Mouse (Mus musculus): Measurements from ENCODE around the gene I830077J02Rik. TPM values are rescaled to one million over a fixed set of nuclear protein-coding genes. Genes with fewer than 3 reads are reported as not detected.
"Not testable (repeated sequence)": the region's sequence is repeated elsewhere in the genome, so short reads cannot be mapped to it uniquely, and the experiment has no call there.

Gene I830077J02Rik
- polyA plus RNA-seq, 1 experiment from 2014 or later: 11.3 TPM

- Histone ChIP-seq H3K36me3 (ENCODE audit: inconsistent target) (peaks cover 7% of the 10 kb centered on the region; the same call in 1 of the 2 replicates), H3K79me2 (ENCODE audit: inconsistent target) (peaks cover 36% of the 10 kb centered on the region; the same call in 1 of the 2 replicates), H3K27ac (peak overlapping the region; percentile 70; the same call in 1 of the 2 replicates), H3K4me3 (ENCODE audit: inconsistent target) (no peak overlapping the region)
- 3% methylated on average over 2 of the region's 2 CpGs for WGBS (ENCODE audit: missing documents)
Measured at GRCm38 (mm10) chr3:105931095-105931494, 1.4 kb downstream of the I830077J02Rik start.

- H3K36me3 ChIP-seq (ENCODE audit: inconsistent target): peaks cover 8% of the 10 kb centered on the region; the same call in 1 of the 2 replicates
- 62% methylated on average over 7 of the region's 7 CpGs for WGBS (ENCODE audit: missing documents)
- peaks cover 36% of the 10 kb centered on the region; the same call in 1 of the 2 replicates for H3K79me2 ChIP-seq (ENCODE audit: inconsistent target)
- H3K4me3 ChIP-seq (ENCODE audit: inconsistent target): no peak overlapping the region
- H3K27ac ChIP-seq: no peak overlapping the region
Measured at GRCm38 (mm10) chr3:105929821-105930220, 2.6 kb downstream of the I830077J02Rik start.

- Histone ChIP-seq H3K4me3 (ENCODE audit: inconsistent target) (no peak overlapping the region), H3K79me2 (ENCODE audit: inconsistent target) (peaks cover 36% of the 10 kb centered on the region; the same call in 1 of the 2 replicates), H3K36me3 (ENCODE audit: inconsistent target) (peaks cover 8% of the 10 kb centered on the region; the same call in 1 of the 2 replicates), H3K27ac (no peak overlapping the region)
- 90% methylated on average over 6 of the region's 6 CpGs for WGBS (ENCODE audit: missing documents)
Measured at GRCm38 (mm10) chr3:105928781-105929180, 3.7 kb downstream of the I830077J02Rik start.

- H3K4me3 ChIP-seq (ENCODE audit: inconsistent target): no peak overlapping the region
- WGBS (ENCODE audit: missing documents): 58% methylated on average over 2 of the region's 3 CpGs
- peaks cover 36% of the 10 kb centered on the region; the same call in 1 of the 2 replicates for H3K79me2 ChIP-seq (ENCODE audit: inconsistent target)
- no peak overlapping the region for H3K27ac ChIP-seq
- peaks cover 8% of the 10 kb centered on the region; the same call in 1 of the 2 replicates for H3K36me3 ChIP-seq (ENCODE audit: inconsistent target)
Measured at GRCm38 (mm10) chr3:105928195-105928569, 4.3 kb downstream of the I830077J02Rik start.

- whole genome bisulfite sequencing (ENCODE audit: missing documents): 83% methylated on average over 7 of the region's 7 CpGs
- no peak overlapping the region for H3K27ac ChIP-seq
- peaks cover 36% of the 10 kb centered on the region; the same call in 1 of the 2 replicates for H3K79me2 ChIP-seq (ENCODE audit: inconsistent target)
- no peak overlapping the region for H3K4me3 ChIP-seq (ENCODE audit: inconsistent target)
- peaks cover 8% of the 10 kb centered on the region; the same call in 1 of the 2 replicates for H3K36me3 ChIP-seq (ENCODE audit: inconsistent target)
Measured at GRCm38 (mm10) chr3:105927561-105928194, 4.8 kb downstream of the I830077J02Rik start.

GRCm38 (mm10) chr3:105924616-105925015 lies 7.8 kb downstream of the I830077J02Rik start:
- Histone ChIP-seq H3K36me3 (ENCODE audit: inconsistent target) (peaks cover 8% of the 10 kb centered on the region; the same call in 1 of the 2 replicates), H3K79me2 (ENCODE audit: inconsistent target) (peaks cover 13% of the 10 kb centered on the region; the same call in 1 of the 2 replicates), H3K27ac (no peak overlapping the region), H3K4me3 (ENCODE audit: inconsistent target) (no peak overlapping the region)
- WGBS (ENCODE audit: missing documents): 93% methylated on average over 9 of the region's 9 CpGs

- H3K4me3 ChIP-seq (ENCODE audit: inconsistent target): no peak overlapping the region
- no peaks in the 10 kb centered on the region for H3K79me2 ChIP-seq (ENCODE audit: inconsistent target)
- no peak overlapping the region for H3K27ac ChIP-seq
- H3K36me3 ChIP-seq (ENCODE audit: inconsistent target): peaks cover 8% of the 10 kb centered on the region; the same call in 1 of the 2 replicates
- WGBS (ENCODE audit: missing documents): 55% methylated on average over 2 of the region's 2 CpGs
Measured at GRCm38 (mm10) chr3:105921959-105922358, 10.5 kb downstream of the I830077J02Rik start.

- not testable (repeated sequence) for H3K79me2 ChIP-seq (ENCODE audit: inconsistent target); H3K36me3 ChIP-seq (ENCODE audit: inconsistent target); H3K27ac ChIP-seq; H3K4me3 ChIP-seq (ENCODE audit: inconsistent target)
Measured at GRCm38 (mm10) chr3:105920743-105921142, 11.7 kb downstream of the I830077J02Rik start.

- H3K4me3 ChIP-seq (ENCODE audit: inconsistent target): no peak overlapping the region
- 40% methylated on average over 3 of the region's 3 CpGs for WGBS (ENCODE audit: missing documents)
- H3K27ac ChIP-seq: no peak overlapping the region
- no peaks in the 10 kb centered on the region for H3K36me3 ChIP-seq (ENCODE audit: inconsistent target)
- no peaks in the 10 kb centered on the region for H3K79me2 ChIP-seq (ENCODE audit: inconsistent target)
Measured at GRCm38 (mm10) chr3:105918355-105918745, 14.1 kb downstream of the I830077J02Rik start.

- no peaks in the 10 kb centered on the region for H3K36me3 ChIP-seq (ENCODE audit: inconsistent target)
- no peak overlapping the region for H3K27ac ChIP-seq
- no peaks in the 10 kb centered on the region for H3K79me2 ChIP-seq (ENCODE audit: inconsistent target)
- no peak overlapping the region for H3K4me3 ChIP-seq (ENCODE audit: inconsistent target)
- 41% methylated on average over 10 of the region's 10 CpGs for WGBS (ENCODE audit: missing documents)
Measured at GRCm38 (mm10) chr3:105917656-105918354, 14.7 kb downstream of the I830077J02Rik start.

GRCm38 (mm10) chr3:105916455-105916854 lies 16.0 kb downstream of the I830077J02Rik start:
- not testable (repeated sequence) for H3K79me2 ChIP-seq (ENCODE audit: inconsistent target); H3K36me3 ChIP-seq (ENCODE audit: inconsistent target); H3K27ac ChIP-seq; H3K4me3 ChIP-seq (ENCODE audit: inconsistent target)

GRCm38 (mm10) chr3:105915281-105915680 lies 17.2 kb downstream of the I830077J02Rik start:
- Histone ChIP-seq H3K79me2 (ENCODE audit: inconsistent target) (no peaks in the 10 kb centered on the region), H3K27ac (no peak overlapping the region), H3K4me3 (ENCODE audit: inconsistent target) (no peak overlapping the region), H3K36me3 (ENCODE audit: inconsistent target) (no peaks in the 10 kb centered on the region)
- WGBS (ENCODE audit: missing documents): 50% methylated on average over 1 of the region's 1 CpGs

GRCm38 (mm10) chr3:105913839-105914681 lies 18.4 kb downstream of the I830077J02Rik start:
- H3K27ac ChIP-seq: peak overlapping the region; percentile 29
- no peaks in the 10 kb centered on the region for H3K79me2 ChIP-seq (ENCODE audit: inconsistent target)
- WGBS (ENCODE audit: missing documents): 23% methylated on average over 10 of the region's 10 CpGs
- no peak overlapping the region for H3K4me3 ChIP-seq (ENCODE audit: inconsistent target)
- no peaks in the 10 kb centered on the region for H3K36me3 ChIP-seq (ENCODE audit: inconsistent target)

- WGBS (ENCODE audit: missing documents): 77% methylated on average over 8 of the region's 9 CpGs
- Histone ChIP-seq H3K27ac (no peak overlapping the region), H3K36me3 (ENCODE audit: inconsistent target) (no peaks in the 10 kb centered on the region), H3K79me2 (ENCODE audit: inconsistent target) (no peaks in the 10 kb centered on the region), H3K4me3 (ENCODE audit: inconsistent target) (no peak overlapping the region)
Measured at GRCm38 (mm10) chr3:105912097-105912880, 20.2 kb downstream of the I830077J02Rik start.

Data from macrophage (primary cell).